Comparison of ENCODE assay signal across 12 mouse cellular contexts in genomic region chr15:25674099-25674931, GRCm38 (mm10). TPM values are rescaled to one million over a fixed set of nuclear protein-coding genes. Genes with fewer than 3 reads are reported as not detected.
DNase-seq lines count a peak whose midpoint lies in the region; ATAC-seq lines count a peak whose summit lies in the region.
"Had no signal": no experiment of that assay in that cellular context is flagged by ENCODE, and none has a peak within 500 bp of the region (broad histone marks: within the 10 kb centered on the region; RNA-seq: fewer than 3 reads in every experiment).

No protein-coding gene starts in this region.

- no peak overlapping the region for H3K9ac ChIP-seq in embryonic facial prominence, embryonic 15.5 days
- no peak overlapping the region for H3K9ac ChIP-seq in midbrain, embryonic 11.5 days (ENCODE audit: low read length)
- no peak overlapping the region for H3K9ac ChIP-seq in intestine, embryonic 16.5 days (ENCODE audit: low read depth, low read length)
- H3K9ac ChIP-seq: liver, postnatal 0 days had no signal

- H3K36me3 ChIP-seq in embryonic facial prominence, embryonic 15.5 days = no peaks in the 10 kb centered on the region
- no peaks in the 10 kb centered on the region for H3K36me3 ChIP-seq in midbrain, embryonic 11.5 days (ENCODE audit: control insufficient read depth, insufficient read depth, low read length)
- H3K36me3 ChIP-seq in intestine, embryonic 16.5 days (ENCODE audit: control insufficient read depth, insufficient read depth, low read length) = peaks cover 6% of the 10 kb centered on the region

- H3K9me3 ChIP-seq in embryonic facial prominence, embryonic 15.5 days (replicated peaks) = no peaks in the 10 kb centered on the region
- H3K9me3 ChIP-seq in midbrain, embryonic 11.5 days (ENCODE audit: control insufficient read depth, low read length) = no peaks in the 10 kb centered on the region
- no peaks in the 10 kb centered on the region for H3K9me3 ChIP-seq in intestine, embryonic 16.5 days (ENCODE audit: control insufficient read depth, low read length)

- no peaks in the 10 kb centered on the region for H3K27me3 ChIP-seq in embryonic facial prominence, embryonic 15.5 days
- no peaks in the 10 kb centered on the region for H3K27me3 ChIP-seq in midbrain, embryonic 11.5 days (ENCODE audit: control insufficient read depth, insufficient read depth, low read length)
- no peaks in the 10 kb centered on the region for H3K27me3 ChIP-seq in intestine, embryonic 16.5 days (replicated peaks; ENCODE audit: control insufficient read depth, insufficient read depth, low read length)

- no peak overlapping the region for H3K4me2 ChIP-seq in embryonic facial prominence, embryonic 15.5 days (replicated peaks)
- no peak overlapping the region for H3K4me2 ChIP-seq in midbrain, embryonic 11.5 days
- H3K4me2 ChIP-seq in intestine, embryonic 16.5 days (ENCODE audit: low read depth, low read length) = no peak overlapping the region

- 64% methylated on average over 17 of the region's 17 CpGs for WGBS in embryonic facial prominence, embryonic 15.5 days
- WGBS in midbrain, embryonic 11.5 days = 67% methylated on average over 17 of the region's 17 CpGs
- 81% methylated on average over 17 of the region's 17 CpGs for WGBS in intestine, embryonic 16.5 days

- no peak for DNase-seq in frontal cortex, adult 2 months (ENCODE audit: extremely low spot score in 1 of 2, low spot score in 1 of 2)
- DNase-seq in cerebellum, adult 11-12 months = peak; percentile 41
- DNase-seq in midbrain, embryonic 11.5 days (ENCODE audit: low spot score, missing footprints) = no peak
- no peak for DNase-seq in heart, postnatal 36 days
- no peak for DNase-seq in left cerebral cortex, postnatal 10 days (ENCODE audit: extremely low spot score in 1 of 2, low spot score in 2 of 2)
- DNase-seq: kidney, adult 9 months; liver, postnatal 0 days; spleen, adult 18-20 months had no signal

- H3K4me1 ChIP-seq in embryonic facial prominence, embryonic 15.5 days = peaks cover 68% of the 10 kb centered on the region
- H3K4me1 ChIP-seq in midbrain, embryonic 11.5 days (ENCODE audit: control insufficient read depth, insufficient read depth, low read length) = peaks cover 32% of the 10 kb centered on the region
- H3K4me1 ChIP-seq in intestine, embryonic 16.5 days (ENCODE audit: control insufficient read depth, insufficient read depth, low read length) = peaks cover 43% of the 10 kb centered on the region

- H3K27ac ChIP-seq in embryonic facial prominence, embryonic 15.5 days (replicated peaks) = peak overlapping the region; percentile 17; the same call in 1 of the 2 replicates
- peak overlapping the region; percentile 48 for H3K27ac ChIP-seq in midbrain, embryonic 11.5 days (ENCODE audit: low read depth, low read length)
- no peak overlapping the region for H3K27ac ChIP-seq in intestine, embryonic 16.5 days (ENCODE audit: low read length)

- H3K4me3 ChIP-seq in embryonic facial prominence, embryonic 15.5 days (replicated peaks) = no peak overlapping the region
- H3K4me3 ChIP-seq in midbrain, embryonic 11.5 days (ENCODE audit: low read depth, low read length) = no peak overlapping the region
- H3K4me3 ChIP-seq in intestine, embryonic 16.5 days (ENCODE audit: low read length) = no peak overlapping the region

- intact Hi-C loops in heart, postnatal 36 days (cut with DNase I) = no loop called here
- intact Hi-C loops in left cerebral cortex, postnatal 10 days (cut with DNase I) = no loop called here

- ATAC-seq in frontal cortex, adult (ENCODE audit: low TSS enrichment) = peak; percentile 4; the same call in 1 of the 2 replicates
- ATAC-seq in embryonic facial prominence, embryonic 15.5 days (ENCODE audit: insufficient number of reproducible peaks, low FRiP score, low TSS enrichment, low read depth) = no peak
- peak; percentile 39 for ATAC-seq in midbrain, embryonic 11.5 days (ENCODE audit: low FRiP score)
- no peak for ATAC-seq in intestine, embryonic 16.5 days
- ATAC-seq: liver, postnatal 0 days had no signal

RNA-seq across cellular contexts. Expression of gene Myo10, which starts 52.0 kb away (rescaled TPM):
- polyA plus RNA-seq in frontal cortex, adult 2 months (2012; rRNA removed) = 50.5 and 57.3 TPM in 2 replicates
- 34.0 and 34.9 TPM in 2 replicates for polyA plus RNA-seq in embryonic facial prominence, embryonic 15.5 days (2015; fragmentation: Nextera tagmentation; extraction: Ambion mirVana)
- polyA plus RNA-seq in midbrain, embryonic 11.5 days (2014; fragmentation: Nextera tagmentation; extraction: Ambion mirVana) = 72.8 and 75.4 TPM in 2 replicates
- 10 to 100 TPM; 65.4 to 82.1 TPM for total RNA-seq in heart, postnatal 36 days (2021)
- polyA plus RNA-seq in intestine, embryonic 16.5 days (2015; fragmentation: Nextera tagmentation; extraction: Ambion mirVana) = 17.7 and 19.2 TPM in 2 replicates
- total RNA-seq in left cerebral cortex, postnatal 10 days (2021) = 10 to 100 TPM; 40.9 to 44.9 TPM
- total RNA-seq: MEL had no signal

Comparison
In these comparisons a context has a peak if more than half of its experiments do, and no peak if none do; other contexts are left out.
1. ATAC-seq: peak in frontal cortex, adult (single experiment) and midbrain, embryonic 11.5 days (single experiment); none in embryonic facial prominence, embryonic 15.5 days (single experiment) and intestine, embryonic 16.5 days (single experiment).